Mouse (Mus musculus): ENCODE results near the gene Igtp. TPM values are rescaled to one million over a fixed set of nuclear protein-coding genes. Genes with fewer than 3 reads are reported as not detected.
"Not testable (repeated sequence)": the region's sequence is repeated elsewhere in the genome, so short reads cannot be mapped to it uniquely, and the experiment has no call there.

Gene Igtp
- total RNA-seq (2014; rRNA removed): 2.7 and 6.3 TPM in 2 replicates
- polyA plus RNA-seq (2015; fragmentation: Nextera tagmentation; extraction: Ambion mirVana): 2.1 and 3.0 TPM in 2 replicates

DNA sequence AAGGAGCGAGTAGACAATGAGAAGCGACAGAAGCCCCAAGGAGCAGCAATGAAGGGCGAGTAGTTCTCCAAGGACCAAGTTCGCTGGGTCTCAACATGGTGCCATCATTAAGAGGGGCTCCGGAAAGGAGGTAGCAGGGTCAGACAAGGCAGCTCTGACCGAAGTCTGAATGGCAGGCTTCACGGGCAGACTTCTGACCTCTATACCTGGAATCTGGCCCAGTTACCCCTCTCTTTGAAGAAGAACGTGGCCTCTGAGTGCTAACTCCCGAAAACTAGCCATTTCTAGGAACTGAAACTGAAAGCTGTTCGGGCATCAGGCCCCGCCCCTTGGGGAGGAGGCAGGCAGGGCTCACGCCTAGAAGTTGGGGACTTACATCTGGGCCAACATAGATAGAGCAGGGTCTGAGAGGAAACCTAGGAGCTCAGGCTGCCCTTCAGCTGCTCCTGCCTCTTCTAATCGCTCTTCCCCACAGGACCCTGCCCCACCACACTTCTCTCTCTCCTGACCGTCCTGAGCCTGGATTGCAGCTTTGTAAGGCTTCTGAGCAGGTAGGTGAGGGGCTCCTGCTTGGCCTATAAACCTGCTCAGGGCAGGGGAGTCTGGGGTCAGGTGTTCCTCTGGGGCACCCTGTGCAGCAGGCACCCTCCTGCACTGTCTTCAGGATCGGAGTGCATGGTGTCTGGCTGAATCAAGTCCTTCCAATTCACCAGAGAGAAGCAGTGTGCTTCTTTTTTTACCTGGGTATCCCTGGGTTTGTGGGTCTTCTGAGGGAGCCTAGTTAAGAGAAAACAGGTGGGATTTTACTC, at the start of gene Igtp, which contains the start of gene Irgm2:
TSS of gene Igtp (plus strand) at position 328 of the 809 bp plus-strand sequence.
TSS of gene Irgm2 (plus strand) at position 390 of the 809 bp plus-strand sequence.
- peak; percentile 43 for DNase-seq (ENCODE audit: low spot score)
- not testable (repeated sequence) for H3K9me3 ChIP-seq (ENCODE audit: low read length); H3K36me3 ChIP-seq (ENCODE audit: insufficient read depth, low read length); H3K4me1 ChIP-seq (ENCODE audit: insufficient read depth, low read length); H3K27me3 ChIP-seq (ENCODE audit: insufficient read depth, low read length)
- H3K9ac ChIP-seq (replicated peaks; ENCODE audit: low read length): peak within 1 kb of the TSS; percentile 43
- peak within 1 kb of the TSS; percentile 70 for H3K4me2 ChIP-seq (ENCODE audit: low read depth, low read length)
- 0 out of 2 replicates have a peak, but pooled peaks have one; percentile 47 for ATAC-seq
- H3K27ac ChIP-seq: peak within 1 kb of the TSS; percentile 61; the same call in 1 of the 2 replicates
- peak within 1 kb of the TSS; percentile 45 for H3K4me3 ChIP-seq (ENCODE audit: low read length)
- 5% methylated on average over 13 of the region's 15 CpGs for WGBS

DNA sequence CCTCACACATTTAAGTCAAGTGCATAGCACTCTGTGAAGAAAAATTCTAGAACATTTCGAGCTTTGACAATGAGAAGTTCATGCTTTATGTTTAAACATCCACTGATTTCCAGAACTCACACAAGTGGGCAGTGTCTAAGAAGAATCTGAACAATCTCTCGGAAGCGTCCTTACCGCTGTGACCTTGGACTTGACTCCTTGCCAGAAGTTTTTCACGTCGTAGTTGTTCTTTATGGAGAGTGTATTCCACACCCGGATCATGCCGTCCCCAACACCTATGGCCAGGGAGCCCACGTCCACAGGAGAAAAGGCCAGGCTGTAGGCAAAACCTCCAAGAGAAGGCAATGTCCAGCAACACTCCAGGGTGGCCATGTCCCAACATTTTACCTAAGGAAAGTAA, 43.9 kb upstream of the Igtp start:
- Histone ChIP-seq H3K4me2 (ENCODE audit: low read depth, low read length) (no peak overlapping the region), H3K27ac (no peak overlapping the region), H3K9ac (replicated peaks; ENCODE audit: low read length) (no peak overlapping the region), H3K9me3 (ENCODE audit: low read length) (no peaks in the 10 kb centered on the region), H3K27me3 (ENCODE audit: insufficient read depth, low read length) (no peaks in the 10 kb centered on the region), H3K4me1 (ENCODE audit: insufficient read depth, low read length) (no peaks in the 10 kb centered on the region), H3K36me3 (ENCODE audit: insufficient read depth, low read length) (peaks cover 70% of the 10 kb centered on the region), H3K4me3 (ENCODE audit: low read length) (no peak overlapping the region)
- no peak for TF ChIP-seq CTCF (IDR thresholded peaks at IDR 0.05; ENCODE audit: low read depth)
- no peak for ATAC-seq
- whole genome bisulfite sequencing: 95% methylated on average over 9 of the region's 9 CpGs
- no peak for DNase-seq (ENCODE audit: low spot score)

DNA sequence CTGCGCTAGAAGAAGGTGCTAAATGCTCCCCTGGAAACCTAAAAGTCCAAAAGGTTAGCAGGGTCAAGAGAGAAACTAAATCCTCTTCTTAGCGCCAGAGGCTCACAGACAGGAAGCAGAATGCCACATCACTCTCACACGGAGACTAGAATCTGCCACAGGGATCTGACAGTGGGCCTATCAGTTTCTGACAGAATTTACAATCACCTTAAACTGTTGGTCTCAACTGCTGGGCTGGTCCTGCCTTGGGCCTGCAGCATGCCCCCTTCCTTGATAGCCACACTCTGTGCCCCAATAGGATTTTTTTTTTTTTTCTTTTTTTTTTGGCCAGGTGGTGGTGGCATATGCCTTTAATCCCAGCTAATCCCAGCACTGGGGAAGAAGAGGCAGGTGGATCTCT, 42.5 kb upstream of the Igtp start:
- Histone ChIP-seq H3K4me3 (ENCODE audit: low read length) (no peak overlapping the region), H3K9me3 (ENCODE audit: low read length) (no peaks in the 10 kb centered on the region), H3K27me3 (ENCODE audit: insufficient read depth, low read length) (no peaks in the 10 kb centered on the region), H3K4me2 (ENCODE audit: low read depth, low read length) (no peak overlapping the region), H3K4me1 (ENCODE audit: insufficient read depth, low read length) (no peaks in the 10 kb centered on the region), H3K9ac (replicated peaks; ENCODE audit: low read length) (no peak overlapping the region), H3K36me3 (ENCODE audit: insufficient read depth, low read length) (peaks cover 60% of the 10 kb centered on the region), H3K27ac (no peak overlapping the region)
- no peak for ATAC-seq
- no peak for TF ChIP-seq CTCF (IDR thresholded peaks at IDR 0.05; ENCODE audit: low read depth)
- no peak for DNase-seq (ENCODE audit: low spot score)
- WGBS: 88% methylated on average over 3 of the region's 3 CpGs

DNA sequence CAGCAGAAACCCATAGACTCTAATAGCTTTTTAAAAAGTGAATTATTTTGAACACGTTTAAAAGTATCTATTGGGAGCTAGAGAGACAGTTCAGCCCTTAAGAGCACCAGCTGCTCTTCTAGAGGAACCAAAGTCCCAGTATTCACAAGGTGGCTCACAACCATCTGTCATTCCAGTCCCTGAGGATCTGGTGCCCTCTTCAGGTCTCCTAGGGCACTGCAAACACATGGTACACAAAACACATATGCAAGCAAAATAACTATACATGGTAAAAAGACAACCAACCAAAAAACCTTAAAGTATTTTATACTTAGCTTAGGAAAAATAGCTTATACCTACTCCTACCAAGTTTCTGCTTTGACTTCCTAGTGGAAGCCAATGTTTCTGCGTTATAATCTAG, 34.3 kb upstream of the Igtp start:
- TF ChIP-seq CTCF (IDR thresholded peaks at IDR 0.05; ENCODE audit: low read depth): peak; percentile 31
- Histone ChIP-seq H3K4me3 (ENCODE audit: low read length) (no peak overlapping the region), H3K27me3 (ENCODE audit: insufficient read depth, low read length) (no peaks in the 10 kb centered on the region), H3K36me3 (ENCODE audit: insufficient read depth, low read length) (peaks cover 24% of the 10 kb centered on the region; the same call in 1 of the 2 replicates), H3K4me2 (ENCODE audit: low read depth, low read length) (no peak overlapping the region), H3K27ac (no peak overlapping the region), H3K9ac (replicated peaks; ENCODE audit: low read length) (no peak overlapping the region), H3K4me1 (ENCODE audit: insufficient read depth, low read length) (0 out of 2 replicates have a peak, but pooled peaks cover 4% of the 10 kb centered on the region), H3K9me3 (ENCODE audit: low read length) (no peaks in the 10 kb centered on the region)
- DNase-seq (ENCODE audit: low spot score) (no peak), ATAC-seq (no peak)
- WGBS: 89% methylated on average over 2 of the region's 2 CpGs

DNA sequence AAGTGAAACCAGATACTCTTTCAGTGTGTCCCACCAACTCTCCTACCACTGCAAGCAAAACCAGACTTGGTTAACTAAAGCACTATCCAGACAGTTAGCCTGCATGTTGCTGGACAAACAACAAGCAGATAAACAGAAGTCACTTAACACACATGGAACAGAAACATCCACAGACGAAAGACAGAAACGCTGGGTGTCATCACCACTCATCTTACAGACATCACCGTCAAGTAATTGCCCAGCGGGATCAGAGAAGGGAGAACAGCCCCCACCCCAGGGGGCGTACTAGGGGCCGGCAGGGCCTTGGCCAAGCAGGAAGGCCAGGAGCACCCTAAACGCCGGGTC, 31.6 kb upstream of the Igtp start:
- 0% methylated on average over 8 of the region's 8 CpGs for WGBS
- Histone ChIP-seq H3K27me3 (ENCODE audit: insufficient read depth, low read length) (no peaks in the 10 kb centered on the region), H3K9ac (replicated peaks; ENCODE audit: low read length) (peak overlapping the region; percentile 76), H3K36me3 (ENCODE audit: insufficient read depth, low read length) (peaks cover 15% of the 10 kb centered on the region; the same call in 1 of the 2 replicates), H3K9me3 (ENCODE audit: low read length) (no peaks in the 10 kb centered on the region), H3K4me1 (ENCODE audit: insufficient read depth, low read length) (peaks cover 9% of the 10 kb centered on the region), H3K27ac (peak overlapping the region; percentile 48; the same call in 1 of the 2 replicates), H3K4me2 (ENCODE audit: low read depth, low read length) (peak overlapping the region; percentile 76), H3K4me3 (ENCODE audit: low read length) (peak overlapping the region; percentile 88)
- TF ChIP-seq CTCF (IDR thresholded peaks at IDR 0.05; ENCODE audit: low read depth): peak; percentile 34; the same call in 1 of the 2 replicates
- no peak for ATAC-seq
- no peak for DNase-seq (ENCODE audit: low spot score)

DNA sequence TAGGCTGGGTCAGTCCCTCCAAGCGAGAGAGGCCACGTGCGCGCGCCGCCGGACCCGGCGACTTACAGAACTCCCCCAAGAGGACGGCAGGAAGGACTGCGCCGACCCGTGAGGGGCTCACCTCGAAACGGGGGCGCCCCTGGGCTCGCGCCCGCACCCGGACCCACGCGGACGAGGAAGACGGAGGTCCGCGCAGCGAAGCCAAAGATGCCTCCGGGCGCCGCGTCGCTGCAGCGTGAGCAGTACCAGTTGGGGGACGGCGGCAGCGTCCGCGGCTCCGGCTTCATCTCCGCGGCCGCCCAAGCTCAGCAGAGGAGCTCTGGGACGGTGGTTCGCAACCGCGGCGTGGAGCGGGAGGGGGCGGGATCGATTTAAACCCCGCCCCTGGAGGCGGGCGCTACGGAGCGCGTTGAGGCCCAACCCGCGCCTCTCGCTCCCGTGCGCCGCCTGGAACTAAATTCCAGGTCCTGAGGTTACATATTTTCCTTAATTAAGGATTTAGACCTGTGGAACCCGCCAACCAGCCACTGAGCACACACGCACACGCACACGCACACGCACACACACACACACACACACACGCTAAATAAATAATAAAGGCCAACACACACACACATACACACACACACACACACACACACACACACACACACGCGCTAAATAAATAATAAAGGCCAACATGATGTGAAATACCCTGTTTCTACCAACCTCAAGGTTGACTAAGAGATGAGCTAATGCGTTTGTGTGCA, 31.0 kb upstream of the Igtp start, which contains the start of gene Gemin5:
TSS of gene Gemin5 (minus strand) at position 373 of the 749 bp plus-strand sequence.
- peak within 1 kb of the TSS; percentile 76 for H3K4me2 ChIP-seq (ENCODE audit: low read depth, low read length)
- H3K27me3 ChIP-seq (ENCODE audit: insufficient read depth, low read length): no peaks in the 10 kb centered on the region
- peak; percentile 91 for ATAC-seq
- peaks cover 9% of the 10 kb centered on the region for H3K4me1 ChIP-seq (ENCODE audit: insufficient read depth, low read length)
- peak within 1 kb of the TSS; percentile 88 for H3K4me3 ChIP-seq (ENCODE audit: low read length)
- peak; percentile 94 for DNase-seq (ENCODE audit: low spot score)
- peak; percentile 37 for TF ChIP-seq CTCF (IDR thresholded peaks at IDR 0.05; ENCODE audit: low read depth)
- H3K9ac ChIP-seq (replicated peaks; ENCODE audit: low read length): peak within 1 kb of the TSS; percentile 76
- peaks cover 9% of the 10 kb centered on the region; the same call in 1 of the 2 replicates for H3K36me3 ChIP-seq (ENCODE audit: insufficient read depth, low read length)
- H3K27ac ChIP-seq: peak within 1 kb of the TSS; percentile 48
- no peaks in the 10 kb centered on the region for H3K9me3 ChIP-seq (ENCODE audit: low read length)
- WGBS: under 1% methylated on average over 53 of the region's 71 CpGs
